Mouse (Mus musculus): ENCODE data around the gene Sirt2. TPM values are rescaled to one million over a fixed set of nuclear protein-coding genes. Genes with fewer than 3 reads are reported as not detected.

Gene Sirt2
- total and polyA plus RNA-seq, 3 experiments: 40.9 to 128 (median 68.3) TPM

DNA sequence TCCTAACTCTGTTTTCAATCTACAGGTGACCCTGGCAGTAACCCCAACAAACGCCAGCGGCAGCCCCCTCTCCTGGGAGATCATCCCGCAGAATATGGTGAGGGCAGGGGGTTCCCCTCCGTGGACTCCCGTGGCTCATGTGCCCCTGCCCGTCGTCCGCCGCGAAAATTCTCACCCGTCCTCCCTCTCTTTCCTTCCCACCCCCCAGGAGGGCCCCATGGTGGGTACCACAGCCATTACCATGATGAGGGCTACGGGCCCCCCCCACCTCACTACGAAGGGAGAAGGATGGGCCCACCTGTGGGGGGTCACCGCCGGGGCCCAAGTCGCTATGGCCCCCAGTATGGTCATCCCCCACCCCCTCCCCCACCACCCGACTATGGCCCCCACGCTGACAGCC lies 51.9 kb downstream of the Sirt2 start:
- Histone ChIP-seq H3K4me1 (ENCODE audit: control insufficient read depth in 1 of 2, insufficient read depth in 2 of 2) (peaks cover 43 to 95% of the 10 kb centered on the region in 2 experiments), H3K4me3 (replicated peaks in 1 of 3; ENCODE audit: low read depth in 2 of 3, low read length in 2 of 3, poor library complexity in 1 of 3) (peak overlapping the region in 2 of 3 experiments; percentile 22 to 49), H3K27me3 (replicated peaks) (no peaks in the 10 kb centered on the region), H3K79me2 (replicated peaks; ENCODE audit: control insufficient read depth, extremely low read depth, insufficient read depth, poor library complexity, severe bottlenecking) (peaks cover 57% of the 10 kb centered on the region), H3K36me3 (replicated peaks in 1 of 2; ENCODE audit: control insufficient read depth in 1 of 2, insufficient read depth in 1 of 2, low read length in 1 of 2) (peaks cover 86 to 96% of the 10 kb centered on the region in 2 experiments), H3K4me2 (ENCODE audit: insufficient read depth, low read depth, poor library complexity, severe bottlenecking) (no peak overlapping the region), H3K9me3 (replicated peaks; ENCODE audit: low read length) (no peaks in the 10 kb centered on the region), H3K9ac (ENCODE audit: insufficient read depth, low read depth) (no peak overlapping the region), H3K27ac (ENCODE audit: insufficient read depth, low read depth) (peak overlapping the region; percentile 65; the same call in 1 of the 2 replicates)
- DNase-seq (ENCODE audit: extremely low read depth): no peak
- dilution Hi-C loops (cut with MboI; ENCODE audit: extremely low pct_ligation_motif_present, extremely low pct_unique_long_range_greater_than_20kb, low sequenced_read_pairs): no loop called here
- no peak for TF ChIP-seq MAX (IDR thresholded peaks at IDR 0.05; ENCODE audit: low read length)
- TF ChIP-seq BHLHE40 (IDR thresholded peaks at IDR 0.05; ENCODE audit: low read depth, low read length): no peak
- no peak for TF ChIP-seq NRF1 (IDR thresholded peaks at IDR 0.05; ENCODE audit: low read depth, low read length)
- TF ChIP-seq RAD21 (IDR thresholded peaks at IDR 0.05; ENCODE audit: low read depth, low read length): no peak
- in situ Hi-C loops (cut with MboI; ENCODE audit: low pct_ligation_motif_present, low pct_unique_long_range_greater_than_20kb, low sequenced_read_pairs): no loop called here

GRCm38 (mm10) chr7:28818861-28819452 lies 52.4 kb downstream of the Sirt2 start:
- Histone ChIP-seq H3K9ac (ENCODE audit: insufficient read depth, low read depth) (no peak overlapping the region), H3K4me1 (ENCODE audit: control insufficient read depth in 1 of 2, insufficient read depth in 2 of 2) (peaks cover 44 to 95% of the 10 kb centered on the region in 2 experiments), H3K9me3 (replicated peaks; ENCODE audit: low read length) (no peaks in the 10 kb centered on the region), H3K27ac (ENCODE audit: insufficient read depth, low read depth) (peak overlapping the region; percentile 60), H3K4me3 (replicated peaks in 1 of 3; ENCODE audit: low read depth in 2 of 3, low read length in 2 of 3, poor library complexity in 1 of 3) (no peak overlapping the region), H3K27me3 (replicated peaks) (no peaks in the 10 kb centered on the region), H3K36me3 (replicated peaks in 1 of 2; ENCODE audit: control insufficient read depth in 1 of 2, insufficient read depth in 1 of 2, low read length in 1 of 2) (peaks cover 81 to 92% of the 10 kb centered on the region in 2 experiments), H3K79me2 (replicated peaks; ENCODE audit: control insufficient read depth, extremely low read depth, insufficient read depth, poor library complexity, severe bottlenecking) (peaks cover 51% of the 10 kb centered on the region), H3K4me2 (ENCODE audit: insufficient read depth, low read depth, poor library complexity, severe bottlenecking) (peak overlapping the region; percentile 3; the same call in 1 of the 2 replicates)
- in situ Hi-C loops (cut with MboI; ENCODE audit: low pct_ligation_motif_present, low pct_unique_long_range_greater_than_20kb, low sequenced_read_pairs): no loop called here
- dilution Hi-C loops (cut with MboI; ENCODE audit: extremely low pct_ligation_motif_present, extremely low pct_unique_long_range_greater_than_20kb, low sequenced_read_pairs): no loop called here
- DNase-seq (ENCODE audit: extremely low read depth): no peak
- TF ChIP-seq ETS1 (conservative IDR thresholded peaks at IDR 0.05; ENCODE audit: low read depth, low read length) (no peak), POLR2A (IDR thresholded peaks at IDR 0.05; ENCODE audit: low read depth, low read length) (peak; percentile 26; the same call in 1 of the 2 replicates), SIN3A (IDR thresholded peaks at IDR 0.05; ENCODE audit: low read length) (no peak)

GRCm38 (mm10) chr7:28819571-28819970 lies 53.0 kb downstream of the Sirt2 start:
- H3K27ac ChIP-seq (ENCODE audit: insufficient read depth, low read depth): peak overlapping the region; percentile 90
- dilution Hi-C loops (cut with MboI; ENCODE audit: extremely low pct_ligation_motif_present, extremely low pct_unique_long_range_greater_than_20kb, low sequenced_read_pairs) (no loop called here), in situ Hi-C loops (cut with MboI; ENCODE audit: low pct_ligation_motif_present, low pct_unique_long_range_greater_than_20kb, low sequenced_read_pairs) (no loop called here)
- H3K79me2 ChIP-seq (replicated peaks; ENCODE audit: control insufficient read depth, extremely low read depth, insufficient read depth, poor library complexity, severe bottlenecking): peaks cover 45% of the 10 kb centered on the region
- no peak overlapping the region; the same call in 1 of the 2 replicates for H3K9ac ChIP-seq (ENCODE audit: insufficient read depth, low read depth)
- H3K9me3 ChIP-seq (replicated peaks; ENCODE audit: low read length): no peaks in the 10 kb centered on the region
- H3K4me3 ChIP-seq (replicated peaks in 1 of 3; ENCODE audit: low read depth in 2 of 3, low read length in 2 of 3, poor library complexity in 1 of 3): no peak overlapping the region
- H3K4me1 ChIP-seq (ENCODE audit: control insufficient read depth in 1 of 2, insufficient read depth in 2 of 2): peaks cover 44 to 95% of the 10 kb centered on the region in 2 experiments
- peaks cover 76 to 86% of the 10 kb centered on the region in 2 experiments for H3K36me3 ChIP-seq (replicated peaks in 1 of 2; ENCODE audit: control insufficient read depth in 1 of 2, insufficient read depth in 1 of 2, low read length in 1 of 2)
- no peaks in the 10 kb centered on the region for H3K27me3 ChIP-seq (replicated peaks)
- TF ChIP-seq MYC (IDR thresholded peaks at IDR 0.05; ENCODE audit: low read depth, low read length): no peak
- no peak for TF ChIP-seq CHD2 (IDR thresholded peaks at IDR 0.05; ENCODE audit: low read length)
- no peak for TF ChIP-seq BHLHE40 (IDR thresholded peaks at IDR 0.05; ENCODE audit: low read depth, low read length)
- no peak for DNase-seq (ENCODE audit: extremely low read depth)
- H3K4me2 ChIP-seq (ENCODE audit: insufficient read depth, low read depth, poor library complexity, severe bottlenecking): no peak overlapping the region
